Mouse (Mus musculus) brain, adult 10 weeks (tissue): ENCODE results near the gene 1700009N14Rik. TPM values are rescaled to one million over a fixed set of nuclear protein-coding genes. Genes with fewer than 3 reads are reported as not detected.

ENCODE experiments used
- polyA plus RNA-seq: library from polyadenylated mRNA; stranded (reverse); fragments of 350-450 nt; fragmentation: Illumina TruSeq; extraction: RNeasy Lipid Tissue Mini Kit (QIAGEN cat#74804); gene quantifications from one replicate; pipeline ENCODE4 v1.2.3, GENCODE M21; 2015; ENCODE audit warnings: low read depth, low replicate concordance

The 1700009N14Rik gene
- polyA plus RNA-seq = not detected

GRCm38 (mm10) chr4:39450069-39450468 lies at the start of gene 1700009N14Rik:
TSS of gene 1700009N14Rik (plus strand) at chr4:39450295.

